Mouse (Mus musculus): Measurements from ENCODE around the gene Pigf.
"Not testable (repeated sequence)": the region's sequence is repeated elsewhere in the genome, so short reads cannot be mapped to it uniquely, and the experiment has no call there.

Gene Pigf

DNA sequence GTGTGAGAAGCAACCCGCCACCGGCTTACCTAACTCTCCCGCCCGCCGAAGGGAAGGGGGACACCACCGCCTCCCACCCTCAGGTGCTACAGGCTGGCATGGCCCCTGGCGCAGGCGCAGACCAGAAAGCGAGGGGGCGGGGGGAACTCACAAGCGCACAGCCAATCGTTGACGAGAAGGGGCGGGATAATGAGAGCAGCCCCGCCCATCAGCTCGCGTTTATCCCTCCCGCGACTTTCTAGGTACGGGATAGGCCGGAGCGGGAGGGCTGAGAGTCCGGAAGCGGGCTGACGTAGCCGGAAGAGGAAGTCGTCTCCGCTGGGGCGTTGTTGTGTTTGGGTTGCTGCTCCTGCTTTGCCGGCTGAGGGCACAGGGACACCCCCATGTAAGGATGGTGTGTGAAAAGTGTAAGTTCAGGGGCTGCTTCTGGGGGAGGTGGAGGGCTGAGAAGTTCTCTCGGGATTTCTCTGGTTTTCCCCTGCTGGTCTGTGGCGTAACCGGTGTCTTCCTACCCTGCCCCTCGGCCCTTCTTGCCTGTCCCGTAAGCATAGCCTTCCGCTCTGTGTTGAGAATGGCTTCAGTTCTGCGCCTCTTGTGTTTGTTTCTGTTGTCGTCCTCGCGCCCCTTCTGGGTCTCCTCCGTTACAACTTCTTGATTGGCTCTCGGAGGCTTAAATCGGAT, at the start of gene Pigf, which contains the start of gene Cript:
Gene Pigf (minus strand): TSS at position 138 of the 681 bp plus-strand sequence.
Gene Cript (plus strand): TSS at position 282 of the 681 bp plus-strand sequence.
- peak; percentile 99 for DNase-seq

DNA sequence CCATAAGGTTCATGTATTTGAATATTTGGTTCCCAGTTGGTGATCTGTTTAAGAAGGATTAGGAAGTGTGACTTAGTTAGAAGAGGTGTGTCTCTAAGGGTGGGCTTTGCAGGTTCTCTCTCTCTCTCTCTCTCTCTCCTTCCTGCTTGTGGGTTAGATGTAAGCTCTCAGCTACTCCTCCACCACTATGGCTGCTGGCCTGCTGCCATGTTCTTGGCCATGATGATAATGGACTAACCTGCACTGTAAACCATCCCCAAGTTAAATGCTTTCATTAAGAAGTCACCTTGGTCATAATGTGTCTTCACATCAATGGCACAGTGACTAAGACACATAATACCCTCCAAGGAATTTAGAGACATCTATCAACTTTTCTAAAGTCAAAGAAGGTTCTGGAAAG, 48.3 kb upstream of the Pigf start:
- no peak for DNase-seq

DNA sequence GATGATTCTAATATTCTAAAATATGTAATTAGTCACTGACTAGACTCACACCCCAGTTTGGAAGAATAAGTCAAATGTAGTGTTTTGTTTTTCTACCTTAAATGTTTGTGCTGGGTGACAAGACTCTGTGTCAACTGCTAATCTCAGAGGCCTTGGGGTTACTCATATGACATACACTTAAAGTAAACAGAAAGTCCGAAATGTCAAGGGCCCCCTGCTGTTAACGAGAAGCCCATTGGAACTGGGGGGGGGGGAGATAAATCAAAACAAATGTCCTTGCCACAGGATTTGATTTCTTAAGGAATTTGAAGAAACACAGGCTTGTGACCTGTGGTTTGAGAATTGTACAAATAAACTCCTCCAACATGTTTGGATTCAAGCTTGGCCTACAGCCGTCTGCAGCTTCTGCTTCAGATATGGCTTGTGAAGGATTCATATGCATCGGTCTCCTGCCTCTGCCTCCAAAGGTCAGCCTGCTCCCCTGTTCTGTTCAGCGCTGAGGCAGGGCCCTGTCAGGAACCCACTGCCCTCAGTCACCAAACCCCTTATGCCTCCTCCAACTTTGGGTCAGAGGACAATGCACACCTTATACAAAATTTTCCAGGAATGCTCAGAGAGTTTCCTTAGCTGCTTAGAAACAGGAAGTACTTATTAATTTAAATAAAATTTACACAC, 47.7 kb upstream of the Pigf start:
- DNase-seq, result no peak

DNA sequence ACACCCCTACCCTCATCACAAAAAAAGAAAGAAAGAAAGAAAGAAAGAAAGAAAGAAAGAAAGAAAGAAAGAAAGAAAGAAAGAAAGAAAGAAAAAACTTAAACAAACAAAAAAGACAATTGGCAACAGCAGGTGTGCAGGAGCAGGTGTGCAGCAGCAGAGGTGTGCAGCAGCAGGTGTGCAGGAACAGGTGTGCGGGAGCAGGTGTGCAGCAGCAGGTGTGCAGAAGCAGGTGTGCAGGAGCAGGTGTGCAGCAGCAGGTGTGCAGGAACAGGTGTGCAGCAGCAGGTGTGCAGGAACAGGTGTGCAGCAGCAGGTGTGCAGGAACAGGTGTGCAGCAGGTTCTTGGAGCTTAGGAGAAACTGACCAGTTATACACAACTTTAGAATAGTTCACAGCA, 47.0 kb upstream of the Pigf start:
- DNase-seq, result not testable (repeated sequence)

DNA sequence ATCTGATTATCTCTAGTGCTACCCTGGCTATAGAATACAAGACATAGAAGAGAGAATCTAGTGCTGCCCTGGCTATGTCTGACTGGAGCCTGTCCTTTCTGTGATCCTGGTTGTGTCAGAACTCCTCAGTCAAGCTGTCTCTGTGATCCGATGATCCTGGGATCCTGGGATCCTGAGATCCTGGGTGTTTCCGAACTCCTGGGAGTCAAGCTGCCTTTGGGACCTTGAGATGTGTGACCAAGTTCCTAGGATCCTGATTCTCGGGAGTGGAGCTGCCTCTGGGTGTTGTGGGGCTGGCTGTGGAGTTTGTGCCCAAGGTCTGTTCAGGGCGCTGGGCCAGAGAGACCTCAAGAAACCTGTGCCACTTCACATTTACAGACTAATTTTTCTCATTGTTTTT, 43.8 kb upstream of the Pigf start:
- DNase-seq, result no peak

DNA sequence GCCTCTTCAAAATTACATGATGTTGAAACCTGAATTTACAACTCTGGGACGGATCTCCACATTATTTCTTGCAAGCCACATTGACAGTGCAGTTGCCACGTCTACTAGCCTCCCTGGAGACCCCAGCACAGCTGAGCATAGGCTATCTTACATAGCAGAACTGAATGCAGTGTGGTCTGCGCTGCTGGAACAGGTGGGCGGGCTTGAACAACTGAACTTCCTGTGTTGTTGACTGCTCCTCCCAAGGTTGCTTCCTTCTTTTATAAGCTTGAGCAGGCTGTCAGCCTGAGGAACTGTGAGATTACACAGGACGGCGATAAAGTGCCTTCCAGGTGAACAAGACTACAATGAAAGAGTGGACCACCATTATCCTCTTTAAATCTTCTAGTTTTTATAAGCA, 38.8 kb upstream of the Pigf start:
- no peak for DNase-seq

DNA sequence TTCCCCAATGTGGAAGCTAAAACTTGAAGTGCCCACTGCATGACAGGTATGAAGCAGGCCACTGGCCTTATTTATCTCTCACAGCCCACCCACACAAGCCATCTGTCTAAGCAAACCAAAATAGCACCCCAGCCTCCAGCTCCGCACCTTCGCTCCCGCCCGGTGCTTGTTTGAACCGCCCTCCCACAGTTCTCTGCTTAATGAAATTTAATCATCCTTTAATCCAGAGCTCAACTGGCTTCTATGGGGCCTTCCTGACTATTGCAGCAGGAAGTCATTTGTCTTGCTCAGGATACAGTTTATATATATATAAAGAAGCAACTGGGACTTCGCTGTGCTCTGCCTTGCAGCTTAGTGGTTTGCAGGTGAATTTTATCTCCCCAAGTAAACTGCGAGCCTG, 38.3 kb upstream of the Pigf start:
- DNase-seq, result no peak

DNA sequence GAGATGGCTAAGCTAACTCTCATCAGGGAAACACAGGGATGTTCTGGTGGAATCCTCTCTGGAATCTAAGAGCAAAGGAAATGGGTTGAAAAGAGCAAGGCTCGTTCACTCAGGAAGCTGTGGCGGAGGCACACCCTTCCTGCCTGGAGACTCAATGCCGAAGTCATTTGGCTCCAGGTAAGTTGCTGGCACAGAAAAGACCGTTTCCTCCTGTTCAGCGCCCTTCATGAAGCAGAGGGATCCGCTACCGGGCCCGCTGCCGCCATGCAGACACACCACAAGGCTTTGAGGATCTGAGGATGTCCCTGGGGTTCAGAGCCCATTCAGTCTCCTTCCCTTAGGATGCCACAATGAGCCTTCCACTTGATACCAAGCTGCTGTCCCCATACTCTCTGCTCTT, 37.4 kb upstream of the Pigf start:
- DNase-seq, result no peak

DNA sequence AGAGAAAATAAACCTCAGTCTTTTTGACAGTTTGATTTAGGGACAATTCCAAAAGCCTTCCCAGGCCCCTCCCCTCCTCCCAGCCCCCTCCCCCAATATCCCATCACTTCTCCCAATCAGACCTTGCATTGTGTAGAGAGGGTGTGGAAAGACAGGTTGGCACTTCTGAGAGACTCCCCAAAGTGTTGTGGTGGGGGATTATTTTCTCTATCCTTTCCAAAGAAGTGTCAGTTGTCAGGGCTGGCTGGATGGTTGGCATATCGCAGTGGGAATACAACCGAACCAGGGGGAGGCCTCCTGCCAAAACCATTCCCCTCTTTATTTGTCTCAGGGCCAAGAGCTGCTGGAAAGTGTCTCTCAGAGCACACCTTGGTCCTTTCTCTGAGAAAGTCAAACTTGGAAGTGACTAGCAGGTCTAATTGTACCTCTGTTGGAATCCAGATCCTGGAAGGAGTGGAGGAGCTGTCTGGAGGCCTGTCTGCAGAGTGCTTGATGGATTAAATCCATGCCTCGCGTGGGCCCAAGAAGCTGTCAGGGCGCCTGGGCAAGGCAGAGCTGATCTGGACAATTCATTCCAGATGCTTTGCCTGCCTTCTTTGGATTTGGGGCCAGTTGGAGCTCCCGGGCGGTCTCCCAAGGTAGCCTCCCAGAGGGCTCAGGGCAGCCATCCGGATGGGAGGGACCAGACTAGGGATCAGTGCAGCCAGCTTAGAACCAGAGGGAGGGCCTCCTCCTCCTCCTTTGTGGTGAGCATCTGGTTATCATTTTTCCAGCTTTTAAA, 32.5 kb upstream of the Pigf start:
- peak; percentile 42 for DNase-seq

DNA sequence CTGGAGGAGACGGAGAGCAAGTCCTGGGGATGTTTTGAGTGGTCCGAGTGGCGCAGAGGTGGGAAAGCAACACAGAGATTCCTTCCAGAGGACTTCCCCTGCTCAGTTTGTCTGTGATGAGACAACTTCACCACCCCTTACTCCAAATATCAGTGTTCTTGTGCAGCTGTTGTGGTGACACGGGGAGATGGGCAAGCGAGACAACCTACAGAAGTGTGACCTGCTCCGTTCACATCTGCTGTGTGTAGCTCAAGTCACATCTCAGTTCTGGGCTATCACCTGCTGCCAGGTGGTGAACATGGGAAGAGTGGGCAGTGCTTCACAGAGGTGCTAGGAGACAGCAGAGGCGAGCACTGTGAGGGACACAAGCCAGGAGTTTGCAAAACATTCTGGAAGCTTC, 31.6 kb upstream of the Pigf start:
- no peak for DNase-seq

DNA sequence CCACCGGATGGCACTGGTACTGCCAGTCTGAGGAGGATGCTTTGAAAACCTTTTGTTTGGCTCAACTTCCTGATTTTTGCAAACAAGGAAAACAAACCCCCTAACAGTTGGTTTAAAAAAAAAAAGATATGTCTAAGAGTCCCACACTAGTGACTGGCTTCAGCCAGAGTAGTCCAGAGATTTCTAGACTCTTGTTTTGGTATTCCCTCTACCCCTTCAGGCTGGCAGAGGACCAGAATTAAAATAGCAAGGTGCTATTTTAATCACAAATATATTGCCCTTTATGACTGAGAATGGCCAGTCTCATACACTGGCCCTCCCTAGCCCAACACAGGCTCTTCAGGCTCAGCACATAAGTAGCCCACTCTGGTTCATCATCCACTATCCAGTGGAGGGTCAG, 30.5 kb upstream of the Pigf start:
- DNase-seq, result no peak

DNA sequence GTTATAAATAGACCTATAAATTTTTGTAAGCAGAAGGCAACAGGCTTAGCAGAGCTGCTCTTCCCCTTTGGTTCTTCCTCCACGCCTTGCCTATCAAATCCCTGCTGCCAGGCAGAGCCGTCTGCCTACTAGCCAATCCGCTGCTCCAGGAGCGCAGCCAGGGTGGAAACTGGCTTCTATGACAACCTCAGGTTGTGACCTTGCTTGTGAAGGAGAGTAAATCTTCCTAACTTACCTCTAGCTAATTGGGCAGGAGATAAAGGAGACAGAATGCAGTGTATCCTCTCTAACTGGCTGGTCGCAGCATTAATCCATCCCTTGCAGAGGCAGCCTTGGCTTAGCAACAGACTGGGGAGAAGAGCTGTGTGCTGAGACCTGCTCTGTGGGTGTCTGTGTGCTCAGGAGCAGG, 29.8 kb upstream of the Pigf start:
- peak; percentile 46 for DNase-seq

DNA sequence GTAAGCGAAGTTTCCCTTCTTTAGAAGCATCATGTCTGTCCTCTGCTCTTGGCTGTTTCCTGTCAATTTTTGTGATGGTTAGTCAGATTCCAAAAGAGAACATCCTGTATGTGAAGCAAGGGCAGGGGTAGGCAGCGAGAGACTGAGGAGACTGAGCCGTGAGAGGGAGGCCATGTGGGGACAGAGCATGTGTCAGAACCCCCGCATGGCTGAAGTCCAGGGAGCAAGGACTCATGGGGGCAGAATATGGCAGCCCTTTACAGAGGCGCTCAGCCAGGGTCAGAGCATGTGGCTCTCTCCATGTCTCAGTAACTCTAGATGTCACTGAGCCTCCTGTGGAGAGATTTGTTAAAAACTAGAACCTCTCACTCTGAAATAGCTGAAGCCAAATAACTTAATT, 28.7 kb upstream of the Pigf start:
- DNase-seq, result no peak

DNA sequence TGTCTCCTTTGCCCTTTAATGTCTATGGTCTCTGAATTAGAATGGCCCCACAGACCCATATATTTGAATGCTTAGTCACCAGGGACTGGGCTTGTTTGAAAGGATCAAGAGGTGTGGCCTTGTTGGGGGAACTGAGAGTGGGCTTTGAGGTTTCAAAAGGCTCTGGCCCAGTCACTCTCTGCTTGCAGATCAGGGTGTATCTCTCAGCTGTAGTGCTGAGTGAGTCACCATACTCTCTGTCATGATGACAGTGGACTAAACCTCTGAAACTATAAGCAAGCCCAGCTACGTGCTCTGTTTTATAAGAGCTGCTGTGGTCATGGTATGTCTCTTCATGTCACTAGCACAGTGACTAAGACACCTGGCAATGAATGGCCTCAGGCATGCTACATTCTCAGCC, 27.2 kb upstream of the Pigf start:
- DNase-seq, result no peak

DNA sequence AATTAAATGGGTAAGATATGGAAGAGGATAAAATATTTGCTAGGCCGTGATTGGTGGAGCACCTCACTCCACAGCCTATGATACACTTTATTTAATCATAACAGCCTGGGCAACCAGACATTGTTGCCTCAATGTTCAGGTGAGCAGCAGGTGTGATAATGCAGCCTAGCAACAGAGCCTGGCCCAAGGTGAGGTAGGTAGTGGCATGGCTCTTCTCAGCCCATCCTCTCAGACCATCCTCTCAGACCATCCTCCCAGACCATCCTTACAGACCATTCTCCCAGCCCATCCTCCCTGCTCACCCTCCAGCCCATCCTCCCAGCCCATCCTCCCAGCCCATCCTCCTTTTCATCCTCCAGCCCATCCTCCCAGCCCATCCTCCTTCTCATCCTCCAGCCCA, 26.4 kb upstream of the Pigf start:
- DNase-seq, result no peak

DNA sequence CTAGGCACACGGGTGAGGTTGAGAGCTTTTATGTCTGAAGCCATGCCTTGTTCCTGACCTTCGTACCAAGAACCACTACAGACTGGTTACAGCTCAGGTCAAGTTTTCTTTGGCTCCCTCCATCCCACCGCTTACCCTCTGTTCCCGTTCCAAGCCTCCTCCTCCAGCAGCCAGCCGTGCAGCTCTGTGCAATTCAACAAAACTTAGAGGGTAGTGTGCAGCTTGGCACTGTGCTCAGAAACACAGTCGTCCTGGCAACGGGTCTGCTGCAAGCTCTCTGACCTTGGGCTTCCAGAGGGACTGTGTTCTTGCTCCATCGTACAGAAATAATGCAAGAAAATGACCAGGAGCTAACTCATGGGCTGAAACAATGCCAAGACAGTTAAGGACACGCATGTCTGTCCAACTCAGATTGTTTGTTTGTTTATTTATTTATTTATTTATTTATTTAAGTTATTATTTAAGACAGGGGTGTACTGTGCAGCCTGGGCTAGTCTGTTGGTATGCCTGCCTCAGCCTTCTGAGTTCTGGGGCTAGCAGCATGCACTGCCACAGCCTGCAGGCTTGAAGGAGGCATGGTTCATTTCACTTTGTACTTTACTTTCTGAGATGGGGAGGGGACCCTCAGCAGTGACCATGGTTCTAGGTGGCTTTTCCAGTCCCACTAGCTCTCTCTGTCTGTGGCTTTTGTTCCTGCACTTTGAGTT, 25.4 kb upstream of the Pigf start:
- no peak for DNase-seq

DNA sequence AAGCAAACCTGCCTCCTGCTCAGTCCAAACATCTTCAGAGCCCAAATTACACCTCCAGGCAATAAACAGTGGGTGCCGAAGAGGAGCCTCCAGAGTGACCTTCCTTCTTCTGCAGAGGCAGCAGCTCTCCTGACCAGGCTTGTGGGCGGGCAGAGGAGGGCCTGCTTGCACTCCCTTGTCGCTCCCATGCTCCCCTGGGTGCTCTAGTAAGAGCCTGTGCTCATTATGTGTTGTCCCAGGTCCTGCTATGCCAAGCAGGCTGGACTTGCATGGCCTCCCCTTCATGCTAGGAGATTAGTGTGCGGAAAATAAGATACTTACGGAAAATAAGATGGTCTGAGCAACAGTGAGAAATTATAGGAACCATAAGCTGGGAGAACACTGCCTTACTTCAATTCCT, 24.5 kb upstream of the Pigf start:
- no peak for DNase-seq

DNA sequence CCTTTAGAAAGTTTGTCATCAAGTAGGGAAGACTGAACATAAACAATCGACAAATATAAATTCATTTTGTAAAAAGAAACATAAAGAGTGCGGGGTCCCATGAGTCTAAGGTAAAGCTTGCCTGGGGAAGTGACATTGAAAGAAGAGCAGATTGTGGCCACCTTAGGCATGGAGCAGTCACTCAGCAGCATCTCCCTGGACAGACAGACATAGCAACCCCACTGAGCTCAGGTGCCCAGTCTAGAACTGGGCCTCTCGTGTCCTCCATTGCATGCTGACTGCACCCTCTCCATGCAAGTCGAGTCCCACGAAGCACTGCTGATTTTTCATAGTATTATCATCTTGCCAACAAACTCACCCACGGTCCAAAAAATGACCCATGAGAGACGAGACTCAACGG, 19.6 kb upstream of the Pigf start:
- no peak for DNase-seq

DNA sequence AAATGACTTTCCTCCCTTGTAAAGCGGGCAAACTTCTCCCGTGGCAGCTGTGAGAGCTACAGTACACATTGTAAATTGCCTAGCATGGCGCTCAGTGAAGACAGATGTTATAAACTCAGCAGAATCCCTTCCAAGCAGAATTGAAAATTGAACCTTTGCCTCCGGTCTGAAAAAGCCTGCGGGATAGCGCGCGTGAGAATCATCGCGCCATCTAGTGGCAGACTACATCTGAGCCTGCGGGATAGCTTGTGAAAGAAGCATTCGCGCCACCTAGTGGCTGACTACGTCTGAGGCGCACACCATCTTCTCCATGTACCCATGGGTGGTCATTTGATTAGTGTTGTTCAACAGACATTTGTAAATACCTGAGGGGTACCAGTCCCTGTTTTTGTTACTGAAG, 19.2 kb upstream of the Pigf start:
- DNase-seq, result peak; percentile 97

DNA sequence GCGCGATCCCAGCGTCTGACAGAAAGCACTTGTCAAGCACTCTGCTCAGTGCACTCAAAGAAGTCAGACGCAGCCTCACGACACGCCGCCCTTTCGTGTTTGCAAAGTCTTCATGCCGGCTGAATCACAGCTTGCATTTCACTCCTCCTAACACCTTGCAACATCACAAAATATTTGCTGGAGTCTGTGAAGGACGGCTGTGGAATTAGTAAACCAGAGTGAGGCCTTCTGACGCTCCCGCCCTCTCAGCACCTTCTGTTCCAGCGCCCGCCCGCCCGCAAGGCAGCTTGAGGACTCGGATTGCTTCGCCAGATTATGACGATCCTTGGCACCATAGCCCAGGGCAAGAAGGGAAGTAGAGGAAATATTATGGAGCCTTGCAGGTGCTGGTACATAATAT, 16.5 kb upstream of the Pigf start:
- DNase-seq, result no peak

DNA sequence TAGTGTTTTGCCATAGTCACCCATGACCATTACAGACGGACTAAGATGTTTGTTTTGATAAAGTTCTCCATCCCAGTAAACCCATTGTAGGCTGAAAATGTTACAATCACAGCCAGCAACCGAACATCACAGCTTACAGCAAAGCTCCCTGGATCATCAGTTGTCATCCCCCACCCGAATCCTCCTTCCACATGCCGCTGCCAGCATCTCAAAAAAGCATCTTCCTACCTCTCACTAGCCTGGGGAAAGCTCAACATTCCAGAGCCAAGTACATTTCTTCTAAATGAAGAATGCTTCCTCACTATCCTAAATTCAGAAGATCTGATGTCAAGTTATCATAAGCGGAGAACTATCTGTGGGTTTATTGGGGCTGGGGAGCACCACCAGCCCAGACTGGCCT, 13.3 kb upstream of the Pigf start:
- no peak for DNase-seq

DNA sequence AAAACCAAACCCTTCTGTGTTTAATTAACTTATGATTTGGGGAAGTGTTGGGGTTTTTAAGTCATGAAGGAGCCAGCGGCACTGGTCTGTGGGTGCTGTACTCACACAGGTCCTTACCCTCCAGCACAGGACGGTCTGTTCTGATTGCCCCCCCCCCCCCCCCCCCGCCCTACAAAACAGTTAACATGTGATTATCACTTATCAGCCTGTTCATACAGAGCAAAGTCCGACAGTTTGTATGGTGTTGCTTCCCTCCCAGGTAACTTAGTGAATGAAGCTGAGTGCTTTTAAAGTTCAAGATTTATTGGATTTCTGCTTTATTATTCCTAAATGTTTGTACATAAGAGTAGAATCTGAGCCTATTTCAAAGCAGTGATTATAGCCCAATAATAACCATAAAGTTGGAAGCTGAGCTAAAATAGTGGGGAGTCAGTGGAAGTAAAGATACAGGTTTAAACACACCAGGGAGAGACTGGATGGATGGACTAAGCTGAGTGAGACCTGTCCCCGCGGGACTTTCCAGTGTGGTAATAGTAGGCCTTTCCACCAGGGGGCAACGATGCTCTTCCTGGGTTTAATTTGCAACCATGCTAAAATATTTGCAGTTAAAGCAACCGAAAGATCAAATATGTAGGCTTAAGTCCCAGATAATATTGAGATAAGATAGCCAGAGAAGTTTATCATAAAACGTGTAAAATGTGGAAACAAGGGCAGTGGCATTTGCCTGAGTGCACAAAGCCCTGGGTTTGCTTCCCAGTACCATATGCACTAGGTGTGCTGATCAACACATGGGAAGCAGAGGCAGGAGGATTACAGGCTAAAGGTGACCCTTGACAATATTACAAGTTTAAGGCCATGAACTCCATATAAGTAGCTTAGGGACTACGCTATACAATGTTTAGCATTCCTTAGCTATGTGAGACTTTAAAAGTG, 11.2 kb upstream of the Pigf start:
- DNase-seq, result peak; percentile 65
